11 mouse cellular contexts compared by ENCODE assay signal in genomic region chr8:69549556-69549955, GRCm38 (mm10). TPM values are rescaled to one million over a fixed set of nuclear protein-coding genes. Genes with fewer than 3 reads are reported as not detected.
A peak's percentile ranks its signal among the peaks of the same experiment; 100 is the strongest.
DNase-seq lines count a peak whose midpoint lies in the region.
"Had no signal": no experiment of that assay in that cellular context is flagged by ENCODE, and none has a peak within 500 bp of the region (broad histone marks: within the 10 kb centered on the region; RNA-seq: fewer than 3 reads in every experiment).

No protein-coding gene starts in this region.

- intact Hi-C loops in left cerebral cortex, postnatal 14 days (cut with DNase I): loop anchor here (5.0 kb wide), 1 partner anchor 222 kb away; no protein-coding TSS in a partner anchor

- peak; percentile 2 for DNase-seq in A20 (ENCODE audit: low read depth, low spot score)
- DNase-seq in adrenal gland, postnatal 10 days: peak; percentile 74
- DNase-seq in embryo, embryonic 10.5 days (ENCODE audit: low spot score): peak; percentile 77
- peak; percentile 40 for DNase-seq in heart, adult 8-10 months (ENCODE audit: low spot score)
- peak; percentile 31 to 61 for DNase-seq in kidney, adult 8-10 months
- peak; percentile 83 to 86 for DNase-seq in left cerebral cortex, postnatal 14 days (ENCODE audit: low spot score in 2 of 2)
- DNase-seq in mesoderm, embryonic 11.5 days (ENCODE audit: low read depth, low spot score): peak; percentile 55
- peak; percentile 58 for DNase-seq in right cerebral cortex, postnatal 25 days

RNA-seq across cellular contexts. Expression of gene Gm7697, which starts 26.8 kb away (rescaled TPM):
- not detected for total RNA-seq in adrenal gland, postnatal 10 days (2021)
- total RNA-seq in heart, adult 8-10 months (2022): not detected
- not detected for total RNA-seq in left cerebral cortex, postnatal 14 days (2021)
- total RNA-seq: gastrocnemius, postnatal 25 days; megakaryocyte, adult 5-6 weeks; neutrophil, adult 5-6 weeks had no signal

Comparison
In these comparisons a context has a peak if more than half of its experiments do, and no peak if none do; other contexts are left out.
1. Peak in every context shown above with its lines: DNase-seq.
2. DNase-seq: peak in every context shown above with its lines; median percentile 84 in left cerebral cortex, postnatal 14 days; 77 in embryo, embryonic 10.5 days; 74 in adrenal gland, postnatal 10 days; 58 in right cerebral cortex, postnatal 25 days; 55 in mesoderm, embryonic 11.5 days; 46 in kidney, adult 8-10 months; 40 in heart, adult 8-10 months; 2 in A20.